Mouse (Mus musculus) MEL (cell line): ENCODE measurements at regions not wholly inside any gene's neighbourhood (a gene's known extent, or its start where the extent isn't known, plus 50 kb on each side); places are given as distances from the start of the nearest gene placed in this dataset.

Experiments used
- CHD1 ChIP-seq: IDR thresholded peaks from 2 replicates; pipeline ENCODE4 v1.6.1; 2012; ENCODE audit warnings: low read depth, mild to moderate bottlenecking, inconsistent platforms, low read length, improper control_type of control experiment
- CTCF ChIP-seq, 3 experiments: IDR thresholded peaks in 2 of 3; conservative IDR thresholded peaks in 1 of 3; 2 replicates each; pipeline ENCODE4 v1.5.1; 2011 to 2012; ENCODE audit warnings: low read length in 3 of 3, low read depth in 2 of 3, mild to moderate bottlenecking in 2 of 3, improper control_type of control experiment in 1 of 3, inconsistent platforms in 1 of 3, mixed read lengths in 1 of 3, moderate library complexity in 1 of 3; ENCODE audit not compliant: control insufficient read depth in 1 of 3, insufficient read depth in 1 of 3, poor library complexity in 1 of 3, severe bottlenecking in 1 of 3
- ELF1 ChIP-seq: IDR thresholded peaks from 2 replicates; pipeline ENCODE4 v1.6.1; 2014; ENCODE audit warnings: low read depth, mild to moderate bottlenecking, inconsistent platforms, low read length, improper control_type of control experiment, moderate library complexity
- EP300 ChIP-seq, 2 experiments: IDR thresholded peaks; 2 replicates each; pipeline ENCODE4 v1.6.1; 2011; ENCODE audit warnings: improper control_type of control experiment in 2 of 2, low read length in 2 of 2, low read depth in 1 of 2, mild to moderate bottlenecking in 1 of 2
- HCFC1 ChIP-seq: IDR thresholded peaks from 2 replicates; pipeline ENCODE4 v1.6.1; 2012; ENCODE audit warnings: low read depth, mild to moderate bottlenecking, inconsistent platforms, low read length, improper control_type of control experiment, moderate library complexity
- MAZ ChIP-seq: IDR thresholded peaks from 2 replicates; pipeline ENCODE4 v1.6.1; 2012; ENCODE audit warnings: low read depth, mild to moderate bottlenecking, inconsistent platforms, low read length, improper control_type of control experiment
- MXI1 ChIP-seq: IDR thresholded peaks from 2 replicates; pipeline ENCODE4 v1.6.1; 2011; ENCODE audit warnings: mild to moderate bottlenecking, low read depth, low read length, improper control_type of control experiment
- NRF1 ChIP-seq: IDR thresholded peaks from 2 replicates; pipeline ENCODE4 v1.6.1; 2014; ENCODE audit warnings: low read depth, mild to moderate bottlenecking, inconsistent platforms, low read length, improper control_type of control experiment, moderate library complexity; ENCODE audit not compliant: poor library complexity, insufficient read depth, severe bottlenecking
- POLR2A ChIP-seq, 2 experiments: IDR thresholded peaks; 2 replicates each; pipeline ENCODE4 v1.6.1; 2011 to 2012; ENCODE audit warnings: low read length in 2 of 2, mild to moderate bottlenecking in 2 of 2, control low read depth in 1 of 2, improper control_type of control experiment in 1 of 2, low read depth in 1 of 2, moderate library complexity in 1 of 2; ENCODE audit not compliant: control insufficient read depth in 1 of 2, insufficient read depth in 1 of 2, poor library complexity in 1 of 2
- SIN3A ChIP-seq: IDR thresholded peaks from 2 replicates; pipeline ENCODE4 v1.6.1; 2012; ENCODE audit warnings: low read length, improper control_type of control experiment, inconsistent platforms
- TBP ChIP-seq: IDR thresholded peaks from 2 replicates; pipeline ENCODE4 v1.8.0; 2011; ENCODE audit warnings: low read depth, low read length, improper control_type of control experiment
- ZMIZ1 ChIP-seq: IDR thresholded peaks from 2 replicates; pipeline ENCODE4 v1.6.1; 2012; ENCODE audit warnings: low read depth, mild to moderate bottlenecking, inconsistent platforms, low read length, improper control_type of control experiment, moderate library complexity

DNA sequence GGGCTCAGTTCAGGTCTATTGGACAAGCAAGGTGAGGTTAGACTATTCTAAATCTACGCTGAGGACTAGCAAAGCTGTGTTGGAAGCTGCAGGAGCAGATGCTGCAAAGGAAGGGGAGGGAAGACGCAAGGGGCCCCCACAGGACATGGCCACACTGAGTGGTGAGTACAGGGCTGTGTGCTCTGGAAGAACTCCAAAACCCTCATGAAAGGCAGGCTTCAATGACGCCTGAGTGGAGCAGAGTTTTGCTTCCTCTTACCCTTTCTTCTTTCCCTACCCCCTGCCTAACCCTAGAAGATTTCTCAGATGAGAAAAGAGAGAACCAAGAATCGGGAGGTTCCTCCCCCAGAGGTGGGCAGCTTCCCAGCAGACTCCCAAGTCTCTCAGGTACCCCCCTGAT lies 61.9 kb upstream of the Neurl1b start:
- TF ChIP-seq MAZ (no peak), CTCF (IDR thresholded peaks at IDR 0.05 in 2 of 3, conservative IDR thresholded peaks at IDR 0.05 in 1 of 3; ENCODE audit: control insufficient read depth in 1 of 3, insufficient read depth in 1 of 3, low read depth in 2 of 3, low read length in 3 of 3, poor library complexity in 1 of 3, severe bottlenecking in 1 of 3) (no peak), ZMIZ1 (no peak), POLR2A (IDR thresholded peaks at IDR 0.05; ENCODE audit: control insufficient read depth in 1 of 2, insufficient read depth in 1 of 2, low read depth in 1 of 2, low read length in 2 of 2, poor library complexity in 1 of 2) (no peak), ELF1 (no peak), TBP (no peak), MXI1 (no peak), CHD1 (no peak), HCFC1 (no peak), SIN3A (no peak), NRF1 (no peak), EP300 (IDR thresholded peaks at IDR 0.05; ENCODE audit: low read depth in 1 of 2, low read length in 2 of 2) (no peak)
